Mouse (Mus musculus): ENCODE data around the gene Neu3. TPM values are rescaled to one million over a fixed set of nuclear protein-coding genes. Genes with fewer than 3 reads are reported as not detected.

The Neu3 gene
- polyA plus RNA-seq, 1 experiment: 2.2 TPM

DNA sequence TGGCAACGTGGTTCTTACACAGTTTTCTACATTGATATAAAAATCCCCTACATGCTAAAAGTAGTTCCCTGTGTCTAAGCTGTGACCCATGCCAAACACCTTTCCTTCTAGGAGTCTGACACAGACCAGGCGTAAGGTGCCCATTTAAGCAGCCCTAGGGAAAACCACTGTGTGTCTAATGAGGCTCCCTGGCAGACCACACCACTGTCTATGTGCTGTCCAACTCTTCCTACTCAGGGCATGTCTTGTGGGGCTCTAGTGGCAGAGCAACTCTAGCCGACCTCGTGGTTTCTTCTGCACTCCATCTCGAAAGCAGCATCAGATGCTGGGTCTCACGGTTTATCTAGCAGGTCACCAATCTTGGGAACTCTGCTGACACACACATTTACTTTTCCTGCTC lies 23.4 kb upstream of the Neu3 start:
- TF ChIP-seq POLR2A (IDR thresholded peaks at IDR 0.05; ENCODE audit: low read depth, low read length): no peak
- no peak for TF ChIP-seq CTCF (conservative IDR thresholded peaks at IDR 0.05; ENCODE audit: insufficient read depth, insufficient read length, low read depth, low read length)
- Histone ChIP-seq H3K4me3 (ENCODE audit: insufficient read depth, low read depth, low read length) (no peak overlapping the region), H3K27me3 (replicated peaks; ENCODE audit: control insufficient read depth, insufficient read depth, low read length) (no peaks in the 10 kb centered on the region), H3K27ac (ENCODE audit: insufficient read depth, low read depth, low read length) (no peak overlapping the region), H3K36me3 (ENCODE audit: control insufficient read depth, insufficient read depth, low read length) (peaks cover 7% of the 10 kb centered on the region; the same call in 1 of the 2 replicates), H3K4me1 (ENCODE audit: control insufficient read depth, insufficient read depth, low read length) (peaks cover 2% of the 10 kb centered on the region; the same call in 1 of the 2 replicates)
- DNase-seq: no peak
- whole genome bisulfite sequencing: 74% methylated on average over 6 of the region's 6 CpGs

DNA sequence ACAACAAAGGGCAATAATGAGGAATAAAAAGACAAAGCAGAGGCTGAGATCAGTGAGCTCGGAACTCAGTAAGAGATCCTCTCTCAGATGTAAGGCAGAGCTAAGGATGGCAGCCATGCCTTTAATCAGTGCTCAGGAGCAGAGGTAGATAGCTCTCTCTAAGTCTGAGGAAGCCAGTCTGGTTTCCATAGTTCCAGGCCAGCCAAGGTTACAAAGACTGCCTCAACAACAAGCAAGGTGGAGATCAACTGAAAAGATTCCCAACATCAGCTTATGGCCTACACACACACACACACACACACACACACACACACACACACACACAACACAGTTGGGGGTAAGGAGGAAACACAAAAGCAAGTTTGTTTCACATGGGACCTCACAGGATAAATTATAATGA lies 22.9 kb upstream of the Neu3 start:
- no peak for DNase-seq
- Histone ChIP-seq H3K27me3 (replicated peaks; ENCODE audit: control insufficient read depth, insufficient read depth, low read length) (no peaks in the 10 kb centered on the region), H3K4me1 (ENCODE audit: control insufficient read depth, insufficient read depth, low read length) (no peaks in the 10 kb centered on the region), H3K27ac (ENCODE audit: insufficient read depth, low read depth, low read length) (no peak overlapping the region), H3K4me3 (ENCODE audit: insufficient read depth, low read depth, low read length) (no peak overlapping the region), H3K36me3 (ENCODE audit: control insufficient read depth, insufficient read depth, low read length) (peaks cover 7% of the 10 kb centered on the region; the same call in 1 of the 2 replicates)
- TF ChIP-seq POLR2A (IDR thresholded peaks at IDR 0.05; ENCODE audit: low read depth, low read length) (no peak), CTCF (conservative IDR thresholded peaks at IDR 0.05; ENCODE audit: insufficient read depth, insufficient read length, low read depth, low read length) (no peak)
- WGBS: 55% methylated on average over 1 of the region's 1 CpGs

DNA sequence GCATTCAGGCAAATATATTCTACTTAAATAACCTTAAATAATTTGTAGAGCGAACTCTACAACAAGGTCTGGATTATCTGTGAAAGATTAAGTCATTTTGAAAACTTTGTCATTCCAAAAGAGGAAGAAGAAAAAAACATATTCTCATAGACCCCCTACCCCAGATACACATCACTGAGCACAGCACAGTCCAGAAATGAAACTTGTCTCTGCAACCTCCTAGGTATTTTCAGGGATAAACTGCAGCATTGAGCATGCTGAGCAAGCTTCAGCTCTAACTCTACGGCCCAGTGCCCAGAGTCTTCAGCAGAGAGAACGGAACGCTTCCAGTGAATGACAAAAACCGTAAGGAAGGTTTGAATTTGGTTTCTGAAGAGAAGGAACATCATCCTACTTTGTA lies 22.3 kb upstream of the Neu3 start:
- TF ChIP-seq CTCF (conservative IDR thresholded peaks at IDR 0.05; ENCODE audit: insufficient read depth, insufficient read length, low read depth, low read length) (no peak), POLR2A (IDR thresholded peaks at IDR 0.05; ENCODE audit: low read depth, low read length) (no peak)
- DNase-seq: no peak
- no peak overlapping the region for H3K27ac ChIP-seq (ENCODE audit: insufficient read depth, low read depth, low read length)
- H3K36me3 ChIP-seq (ENCODE audit: control insufficient read depth, insufficient read depth, low read length): peaks cover 7% of the 10 kb centered on the region; the same call in 1 of the 2 replicates
- no peaks in the 10 kb centered on the region for H3K27me3 ChIP-seq (replicated peaks; ENCODE audit: control insufficient read depth, insufficient read depth, low read length)
- H3K4me3 ChIP-seq (ENCODE audit: insufficient read depth, low read depth, low read length): no peak overlapping the region
- H3K4me1 ChIP-seq (ENCODE audit: control insufficient read depth, insufficient read depth, low read length): no peaks in the 10 kb centered on the region
- 74% methylated on average over 5 of the region's 5 CpGs for WGBS

DNA sequence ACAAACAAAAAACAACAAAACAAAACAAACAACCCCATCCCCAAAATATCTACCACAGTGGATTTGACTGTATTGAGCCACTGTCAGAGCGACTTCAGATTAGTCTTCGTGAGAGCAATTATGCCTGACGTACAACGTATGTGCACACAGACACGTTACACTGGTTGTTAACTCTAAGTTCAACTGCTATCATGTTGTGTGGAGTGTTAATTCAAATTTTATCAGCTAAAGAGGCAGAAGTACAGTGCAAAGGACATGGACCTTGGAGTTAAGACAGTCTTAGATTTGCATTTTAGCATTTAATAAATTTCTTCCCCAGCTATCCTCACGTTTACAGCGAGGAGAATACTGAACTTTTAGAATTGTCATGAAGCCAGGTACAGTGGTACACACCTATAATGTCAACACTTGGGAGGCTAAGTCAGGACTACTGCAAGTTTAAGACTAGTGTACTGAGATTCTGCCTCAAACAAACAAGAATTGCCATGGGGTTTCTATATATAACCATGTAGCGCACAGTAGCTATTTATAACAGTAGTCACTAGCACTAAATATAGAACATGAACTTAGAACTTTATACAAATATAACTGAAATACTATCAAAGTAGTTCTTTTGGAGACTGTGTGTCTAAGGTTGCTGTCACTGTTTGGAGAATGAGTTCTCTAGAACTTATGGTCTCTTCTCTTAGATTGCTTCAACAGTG lies 17.5 kb upstream of the Neu3 start:
- DNase-seq: no peak
- Histone ChIP-seq H3K4me3 (ENCODE audit: insufficient read depth, low read depth, low read length) (no peak overlapping the region), H3K27ac (ENCODE audit: insufficient read depth, low read depth, low read length) (no peak overlapping the region), H3K27me3 (replicated peaks; ENCODE audit: control insufficient read depth, insufficient read depth, low read length) (no peaks in the 10 kb centered on the region), H3K36me3 (ENCODE audit: control insufficient read depth, insufficient read depth, low read length) (peaks cover 7% of the 10 kb centered on the region), H3K4me1 (ENCODE audit: control insufficient read depth, insufficient read depth, low read length) (no peaks in the 10 kb centered on the region)
- no peak for TF ChIP-seq CTCF (conservative IDR thresholded peaks at IDR 0.05; ENCODE audit: insufficient read depth, insufficient read length, low read depth, low read length)
- TF ChIP-seq POLR2A (IDR thresholded peaks at IDR 0.05; ENCODE audit: low read depth, low read length): no peak
- WGBS: 93% methylated on average over 8 of the region's 8 CpGs

DNA sequence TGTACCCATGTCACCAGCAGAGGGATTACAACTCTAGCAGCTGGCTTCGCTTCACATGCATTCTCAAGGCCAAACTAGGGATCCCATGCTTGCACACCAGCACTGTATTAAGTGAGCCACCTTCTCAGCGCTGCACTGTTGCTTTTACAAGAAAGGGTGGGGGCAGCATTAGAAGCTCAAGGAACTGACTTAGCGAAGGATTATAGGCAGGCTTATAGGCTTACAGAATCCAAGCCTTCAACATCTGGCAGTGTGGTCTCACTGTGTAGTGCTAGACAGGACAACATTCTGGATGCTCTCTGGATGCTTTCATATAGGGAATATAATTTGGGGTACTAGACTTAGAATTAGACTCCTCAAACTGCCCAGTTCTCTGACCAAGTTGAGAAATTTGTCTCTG lies 10.0 kb upstream of the Neu3 start:
- Histone ChIP-seq H3K27me3 (replicated peaks; ENCODE audit: control insufficient read depth, insufficient read depth, low read length) (no peaks in the 10 kb centered on the region), H3K4me3 (ENCODE audit: insufficient read depth, low read depth, low read length) (no peak overlapping the region), H3K4me1 (ENCODE audit: control insufficient read depth, insufficient read depth, low read length) (no peaks in the 10 kb centered on the region), H3K27ac (ENCODE audit: insufficient read depth, low read depth, low read length) (no peak overlapping the region), H3K36me3 (ENCODE audit: control insufficient read depth, insufficient read depth, low read length) (peaks cover 1% of the 10 kb centered on the region)
- no peak for TF ChIP-seq POLR2A (IDR thresholded peaks at IDR 0.05; ENCODE audit: low read depth, low read length)
- TF ChIP-seq CTCF (conservative IDR thresholded peaks at IDR 0.05; ENCODE audit: insufficient read depth, insufficient read length, low read depth, low read length): no peak
- no peak for DNase-seq
- WGBS: 95% methylated on average over 3 of the region's 3 CpGs

DNA sequence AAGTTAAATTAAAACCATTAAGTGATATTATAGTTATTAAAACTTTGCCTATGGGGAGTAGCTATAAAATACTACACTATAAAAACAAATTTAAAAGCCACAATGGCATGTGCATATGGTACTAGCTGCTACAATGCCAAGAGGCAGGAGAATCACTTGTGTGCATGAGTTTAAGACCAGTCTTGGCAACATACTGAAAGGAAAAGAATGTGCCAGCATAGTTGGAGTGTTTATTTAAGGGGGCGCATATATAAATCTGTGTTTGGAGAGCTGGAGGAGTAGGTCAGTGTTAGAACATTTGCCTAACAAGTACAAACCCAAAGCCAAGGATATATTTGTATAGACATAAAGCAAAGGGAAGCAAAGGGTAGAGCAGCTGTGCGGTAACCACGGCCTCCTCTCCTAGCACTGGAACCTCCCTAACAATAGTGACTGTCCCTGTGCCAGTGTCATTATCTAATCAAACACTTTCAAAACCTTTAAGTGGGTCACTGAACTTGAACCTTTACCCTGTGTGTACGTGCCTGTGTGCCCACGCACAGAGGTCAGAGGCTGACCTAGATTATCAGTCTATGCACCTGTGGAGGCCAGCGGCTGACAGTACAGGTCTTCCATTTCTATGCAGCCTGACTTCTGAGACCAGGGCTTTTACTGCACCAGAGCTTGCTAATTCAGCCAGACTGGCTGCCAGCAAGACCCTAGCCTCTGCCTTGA lies 9.3 kb upstream of the Neu3 start:
- Histone ChIP-seq H3K4me1 (ENCODE audit: control insufficient read depth, insufficient read depth, low read length) (no peaks in the 10 kb centered on the region), H3K4me3 (ENCODE audit: insufficient read depth, low read depth, low read length) (no peak overlapping the region), H3K36me3 (ENCODE audit: control insufficient read depth, insufficient read depth, low read length) (peaks cover 1% of the 10 kb centered on the region), H3K27ac (ENCODE audit: insufficient read depth, low read depth, low read length) (no peak overlapping the region), H3K27me3 (replicated peaks; ENCODE audit: control insufficient read depth, insufficient read depth, low read length) (no peaks in the 10 kb centered on the region)
- no peak for DNase-seq
- TF ChIP-seq POLR2A (IDR thresholded peaks at IDR 0.05; ENCODE audit: low read depth, low read length) (no peak), CTCF (conservative IDR thresholded peaks at IDR 0.05; ENCODE audit: insufficient read depth, insufficient read length, low read depth, low read length) (no peak)
- WGBS: 71% methylated on average over 6 of the region's 6 CpGs

DNA sequence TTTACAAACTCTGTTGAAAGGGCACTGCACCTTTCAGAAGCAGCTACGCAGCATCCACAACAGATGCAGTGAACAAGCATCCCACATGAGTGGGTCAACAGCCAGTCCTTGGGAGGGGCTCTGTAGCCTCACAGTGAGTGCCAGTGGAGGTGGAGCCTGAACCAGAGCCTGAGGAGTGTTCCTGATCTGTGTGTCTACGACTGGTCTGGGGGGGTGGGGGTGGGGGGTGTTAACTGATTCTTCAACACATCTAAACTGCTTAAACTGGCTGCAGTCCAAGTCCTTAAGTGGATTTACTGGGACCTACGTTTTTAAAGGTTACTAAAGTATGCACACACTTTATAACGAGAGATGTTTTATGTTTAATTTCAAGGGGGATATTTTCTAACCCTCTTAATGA lies 8.6 kb upstream of the Neu3 start:
- no peak overlapping the region for H3K27ac ChIP-seq (ENCODE audit: insufficient read depth, low read depth, low read length)
- 51% methylated on average over 4 of the region's 4 CpGs for WGBS
- TF ChIP-seq POLR2A (IDR thresholded peaks at IDR 0.05; ENCODE audit: low read depth, low read length) (no peak), CTCF (conservative IDR thresholded peaks at IDR 0.05; ENCODE audit: insufficient read depth, insufficient read length, low read depth, low read length) (no peak)
- H3K4me3 ChIP-seq (ENCODE audit: insufficient read depth, low read depth, low read length): no peak overlapping the region
- no peaks in the 10 kb centered on the region for H3K27me3 ChIP-seq (replicated peaks; ENCODE audit: control insufficient read depth, insufficient read depth, low read length)
- DNase-seq: no peak
- H3K36me3 ChIP-seq (ENCODE audit: control insufficient read depth, insufficient read depth, low read length): peaks cover 1% of the 10 kb centered on the region
- H3K4me1 ChIP-seq (ENCODE audit: control insufficient read depth, insufficient read depth, low read length): no peaks in the 10 kb centered on the region

All from kidney, adult 2 months (tissue).